Mouse (Mus musculus) liver, embryonic 14.5 days (tissue): ENCODE data around the gene Cd8b1. TPM values are rescaled to one million over a fixed set of nuclear protein-coding genes. Genes with fewer than 3 reads are reported as not detected.

Source experiments
- ATAC-seq: fragments of 200-750 bp; cut with Nextera tagmentation; 2 replicates; pipeline ENCODE4 v1.8.0; 2017; ENCODE audit warnings: moderate number of reproducible peaks, mild to moderate bottlenecking, moderate library complexity; ENCODE audit not compliant: insufficient read depth
- DNase-seq, 3 experiments: peaks; one replicate each; pipeline ENCODE4 v3.0.0-alpha.2; 2012 to 2013; ENCODE audit warnings: low read depth in 3 of 3, low spot score in 3 of 3
- H3K27ac ChIP-seq: fragments of 300-500 bp; sonication (generic); 2 replicates; pipeline ENCODE4 v1.5.1; 2014; ENCODE audit warnings: moderate library complexity, mild to moderate bottlenecking, control low read depth, inconsistent platforms
- H3K27me3 ChIP-seq: fragments of 300-500 bp; sonication (generic); 2 replicates; pipeline ENCODE4 v1.6.1; 2014; ENCODE audit warnings: mild to moderate bottlenecking, low read length, moderate library complexity; ENCODE audit not compliant: control insufficient read depth, insufficient read depth
- H3K36me3 ChIP-seq: fragments of 300-500 bp; sonication (generic); replicated peaks from 2 replicates; pipeline ENCODE4 v1.6.1; 2014; ENCODE audit warnings: low read depth; ENCODE audit not compliant: control insufficient read depth, insufficient read depth
- H3K4me1 ChIP-seq, 2 experiments: fragments of 200-500 bp in 1 of 2; fragments of 300-500 bp in 1 of 2; sonication (generic) in 1 of 2; replicated peaks; 2 replicates each; pipeline ENCODE4 v1.6.1; 2012 to 2014; ENCODE audit warnings: antibody characterized with exemption in 1 of 2, inconsistent platforms in 1 of 2, low read length in 1 of 2; ENCODE audit not compliant: control insufficient read depth in 2 of 2, insufficient read depth in 2 of 2
- H3K4me2 ChIP-seq: fragments of 300-500 bp; sonication (generic); 2 replicates; pipeline ENCODE4 v1.6.1; 2014; ENCODE audit warnings: low read depth, mild to moderate bottlenecking, control low read depth, moderate library complexity
- H3K4me3 ChIP-seq, 2 experiments: fragments of 200-500 bp in 1 of 2; fragments of 300-500 bp in 1 of 2; sonication (generic) in 1 of 2; 2 replicates each; pipeline ENCODE4 v1.5.1; 2012 to 2014; ENCODE audit warnings: low read depth in 2 of 2, low read length in 2 of 2, mild to moderate bottlenecking in 2 of 2, control low read depth in 1 of 2, inconsistent platforms in 1 of 2, moderate library complexity in 1 of 2; ENCODE audit not compliant: insufficient read depth in 1 of 2
- H3K9ac ChIP-seq: fragments of 300-500 bp; sonication (generic); replicated peaks from 2 replicates; pipeline ENCODE4 v1.6.1; 2014; ENCODE audit warnings: mild to moderate bottlenecking, control low read depth, moderate library complexity
- H3K9me3 ChIP-seq: fragments of 300-500 bp; sonication (generic); 2 replicates; pipeline ENCODE4 v1.6.1; 2016; ENCODE audit warnings: low read length, mixed read lengths; ENCODE audit not compliant: control insufficient read depth
- CTCF ChIP-seq: IDR thresholded peaks from 2 replicates; pipeline ENCODE4 v1.5.1; 2016; ENCODE audit warnings: antibody characterized with exemption, low read depth, control low read depth
- EP300 ChIP-seq: IDR thresholded peaks from 2 replicates; pipeline ENCODE4 v1.6.1; 2016; ENCODE audit warnings: antibody characterized with exemption, low read depth
- WGBS: fragments of 180-500 bp; shearing (Covaris S2); extraction: QIAGEN DNeasy Blood & Tissue Kit; methylation state at CpG from one replicate; pipeline ENCODE4 v1.1.7; 2014; ENCODE audit not compliant: insufficient replicate concordance; 5-methylcytosine and 5-hydroxymethylcytosine counted together
- polyA plus RNA-seq, 2 experiments: library from polyadenylated mRNA; depleted of rRNA in 1 of 2; stranded (reverse) in 1 of 2; unstranded in 1 of 2; fragments of >200 nt; fragmentation: Nextera tagmentation in 1 of 2; extraction: Ambion mirVana in 1 of 2; gene quantifications; 2 replicates each; pipeline versions ENCODE4 v1.2.1 to v1.2.3; 2012 to 2014

Gene Cd8b1
- polyA plus RNA-seq, 2 experiments: not detected

GRCm38 (mm10) chr6:71352866-71353427 lies 30.4 kb downstream of the Cd8b1 start:
- Histone ChIP-seq H3K4me2 (no peak overlapping the region), H3K27me3 (no peaks in the 10 kb centered on the region), H3K4me3 (no peak overlapping the region), H3K9ac (no peak overlapping the region), H3K36me3 (no peaks in the 10 kb centered on the region), H3K4me1 (no peaks in the 10 kb centered on the region), H3K9me3 (no peaks in the 10 kb centered on the region), H3K27ac (no peak overlapping the region)
- 58% methylated on average over 10 of the region's 10 CpGs for WGBS
- ATAC-seq (no peak), DNase-seq (no peak)
- TF ChIP-seq EP300 (no peak), CTCF (no peak)

GRCm38 (mm10) chr6:71353722-71354121 lies 31.1 kb downstream of the Cd8b1 start:
- Histone ChIP-seq H3K4me2 (no peak overlapping the region), H3K27ac (no peak overlapping the region), H3K9me3 (no peaks in the 10 kb centered on the region), H3K9ac (no peak overlapping the region), H3K27me3 (no peaks in the 10 kb centered on the region), H3K36me3 (no peaks in the 10 kb centered on the region), H3K4me1 (no peaks in the 10 kb centered on the region), H3K4me3 (no peak overlapping the region)
- TF ChIP-seq CTCF: no peak
- no peak for TF ChIP-seq EP300
- WGBS: 54% methylated on average over 2 of the region's 2 CpGs
- DNase-seq: no peak
- no peak for ATAC-seq

GRCm38 (mm10) chr6:71357493-71357892 lies 34.9 kb downstream of the Cd8b1 start:
- Histone ChIP-seq H3K27me3 (no peaks in the 10 kb centered on the region), H3K9ac (no peak overlapping the region), H3K4me1 (no peaks in the 10 kb centered on the region), H3K36me3 (no peaks in the 10 kb centered on the region), H3K4me3 (no peak overlapping the region), H3K4me2 (no peak overlapping the region), H3K27ac (no peak overlapping the region), H3K9me3 (no peaks in the 10 kb centered on the region)
- DNase-seq: no peak
- 69% methylated on average over 7 of the region's 7 CpGs for WGBS
- TF ChIP-seq CTCF (no peak), EP300 (no peak)
- ATAC-seq: no peak

- Histone ChIP-seq H3K9ac (no peak overlapping the region), H3K27me3 (no peaks in the 10 kb centered on the region), H3K4me2 (no peak overlapping the region), H3K9me3 (no peaks in the 10 kb centered on the region), H3K4me1 (no peaks in the 10 kb centered on the region), H3K27ac (no peak overlapping the region), H3K36me3 (no peaks in the 10 kb centered on the region), H3K4me3 (no peak overlapping the region)
- 68% methylated on average over 4 of the region's 4 CpGs for WGBS
- no peak for DNase-seq
- TF ChIP-seq EP300 (no peak), CTCF (no peak)
- no peak for ATAC-seq
Measured at GRCm38 (mm10) chr6:71360221-71360620, 37.6 kb downstream of the Cd8b1 start.

GRCm38 (mm10) chr6:71360751-71361150 lies 38.2 kb downstream of the Cd8b1 start:
- Histone ChIP-seq H3K27me3 (no peaks in the 10 kb centered on the region), H3K4me2 (no peak overlapping the region), H3K9me3 (no peaks in the 10 kb centered on the region), H3K36me3 (no peaks in the 10 kb centered on the region), H3K9ac (no peak overlapping the region), H3K4me1 (no peaks in the 10 kb centered on the region), H3K4me3 (no peak overlapping the region), H3K27ac (no peak overlapping the region)
- DNase-seq: no peak
- TF ChIP-seq CTCF (no peak), EP300 (no peak)
- ATAC-seq: no peak
- WGBS: 41% methylated on average over 5 of the region's 5 CpGs
